ENCODE assay signal across 9 mouse cellular contexts in genomic region chr4:151483299-151483976, GRCm38 (mm10).
DNase-seq lines count a peak whose midpoint lies in the region; ATAC-seq and TF ChIP-seq lines count a peak whose summit lies in the region.
"Had no signal": no experiment of that assay in that cellular context is flagged by ENCODE, and none has a peak within 500 bp of the region (broad histone marks: within the 10 kb centered on the region; RNA-seq: fewer than 3 reads in every experiment).

No protein-coding gene starts in this region.

- no peaks in the 10 kb centered on the region for H3K4me1 ChIP-seq in liver, embryonic 11.5 days (replicated peaks; ENCODE audit: control insufficient read depth, insufficient read depth, low read length)
- H3K4me1 ChIP-seq in cortical plate, adult 2 months (ENCODE audit: control insufficient read depth, insufficient read depth, low read length), result no peaks in the 10 kb centered on the region
- H3K4me1 ChIP-seq in kidney, postnatal 0 days (replicated peaks; ENCODE audit: insufficient read depth, low read length), result no peaks in the 10 kb centered on the region
- H3K4me1 ChIP-seq in liver, embryonic 12.5 days, result no peaks in the 10 kb centered on the region
- peaks cover 9% of the 10 kb centered on the region for H3K4me1 ChIP-seq in olfactory bulb, adult 2 months (ENCODE audit: control insufficient read depth, insufficient read depth, low read length)

- intact Hi-C loops in gastrocnemius, postnatal 14 days (cut with DNase I; ENCODE audit: low total_unique reads), result no loop called here

- peak; percentile 52 for DNase-seq in liver
- DNase-seq in liver, embryonic 11.5 days (ENCODE audit: low spot score), result no peak
- DNase-seq in gastrocnemius, postnatal 14 days, result peak; percentile 50
- peak; percentile 84 for DNase-seq in kidney, postnatal 0 days (ENCODE audit: low spot score)
- DNase-seq in urinary bladder, postnatal 25 days (ENCODE audit: low spot score), result peak; percentile 39

- H3K36me3 ChIP-seq in liver, embryonic 11.5 days (ENCODE audit: control insufficient read depth, insufficient read depth, low read length), result no peaks in the 10 kb centered on the region
- no peaks in the 10 kb centered on the region for H3K36me3 ChIP-seq in kidney, postnatal 0 days (ENCODE audit: insufficient read depth, low read length)
- no peaks in the 10 kb centered on the region for H3K36me3 ChIP-seq in liver, embryonic 12.5 days

- 20% methylated on average over 21 of the region's 21 CpGs for WGBS in liver, embryonic 11.5 days
- 8% methylated on average over 21 of the region's 21 CpGs for WGBS in kidney, postnatal 0 days
- WGBS in liver, embryonic 12.5 days (ENCODE audit: insufficient replicate concordance), result 19% methylated on average over 21 of the region's 21 CpGs
- WGBS in olfactory bulb, adult 2 months, result 4% methylated on average over 21 of the region's 21 CpGs

- H3K4me2 ChIP-seq in liver, embryonic 11.5 days, result no peak overlapping the region
- no peak overlapping the region for H3K4me2 ChIP-seq in kidney, postnatal 0 days (ENCODE audit: low read length)
- H3K4me2 ChIP-seq in liver, embryonic 12.5 days, result no peak overlapping the region

- H3K27ac ChIP-seq in liver, embryonic 11.5 days (ENCODE audit: low read depth, low read length), result no peak overlapping the region
- no peak overlapping the region for H3K27ac ChIP-seq in cortical plate, adult 2 months (ENCODE audit: insufficient read depth, low read length)
- no peak overlapping the region for H3K27ac ChIP-seq in kidney, postnatal 0 days
- H3K27ac ChIP-seq in liver, embryonic 12.5 days, result no peak overlapping the region
- H3K27ac ChIP-seq in olfactory bulb, adult 2 months (ENCODE audit: insufficient read depth, low read depth, low read length), result no peak overlapping the region

- no peak overlapping the region for H3K9ac ChIP-seq in liver, embryonic 11.5 days (ENCODE audit: low read depth, low read length)
- no peak overlapping the region for H3K9ac ChIP-seq in kidney, postnatal 0 days (ENCODE audit: low read depth, low read length)
- H3K9ac ChIP-seq in liver, embryonic 12.5 days, result no peak overlapping the region

- H3K4me3 ChIP-seq in liver, embryonic 11.5 days (ENCODE audit: low read depth, low read length), result no peak overlapping the region
- no peak overlapping the region for H3K4me3 ChIP-seq in cortical plate, adult 2 months (ENCODE audit: insufficient read depth, low read length)
- no peak overlapping the region for H3K4me3 ChIP-seq in kidney, postnatal 0 days (replicated peaks; ENCODE audit: low read depth, low read length)
- no peak overlapping the region for H3K4me3 ChIP-seq in liver, embryonic 12.5 days
- no peak overlapping the region for H3K4me3 ChIP-seq in olfactory bulb, adult 2 months (ENCODE audit: insufficient read depth, low read depth, low read length)

- ATAC-seq in liver, embryonic 11.5 days (replicated peaks; ENCODE audit: low FRiP score), result no peak
- ATAC-seq in kidney, postnatal 0 days (replicated peaks; ENCODE audit: low FRiP score, low read depth), result no peak; the same call in 1 of the 2 replicates
- ATAC-seq in liver, embryonic 12.5 days, result peak; percentile 2; the same call in 1 of the 2 replicates

- H3K27me3 ChIP-seq in liver, embryonic 11.5 days (replicated peaks; ENCODE audit: control insufficient read depth, insufficient read depth, low read length), result 0 out of 2 replicates have a peak, but pooled peaks cover 3% of the 10 kb centered on the region
- H3K27me3 ChIP-seq in kidney, postnatal 0 days (ENCODE audit: insufficient read depth, low read length), result no peaks in the 10 kb centered on the region
- H3K27me3 ChIP-seq in liver, embryonic 12.5 days (replicated peaks), result peaks cover 6% of the 10 kb centered on the region
- H3K27me3 ChIP-seq: CH12.LX had no signal

- no peaks in the 10 kb centered on the region for H3K9me3 ChIP-seq in liver, embryonic 11.5 days (ENCODE audit: control insufficient read depth, low read length)
- H3K9me3 ChIP-seq in kidney, postnatal 0 days (replicated peaks; ENCODE audit: low read length), result no peaks in the 10 kb centered on the region
- 0 out of 2 replicates have a peak, but pooled peaks cover 4% of the 10 kb centered on the region for H3K9me3 ChIP-seq in liver, embryonic 12.5 days (replicated peaks)

- TF ChIP-seq POLR2A in cortical plate, adult 2 months (IDR thresholded peaks at IDR 0.05; ENCODE audit: extremely low read depth, insufficient read depth, low read length), result no peak
- TF ChIP-seq POLR2A in olfactory bulb, adult 2 months (IDR thresholded peaks at IDR 0.05; ENCODE audit: insufficient read depth, low read depth, low read length), result no peak

- TF ChIP-seq CTCF in cortical plate, adult 2 months (IDR thresholded peaks at IDR 0.05; ENCODE audit: extremely low read depth, insufficient read depth, low read length), result peak; percentile 81
- peak; percentile 87 for TF ChIP-seq CTCF in kidney, postnatal 0 days (IDR thresholded peaks at IDR 0.05; ENCODE audit: low read depth)
- peak; percentile 93 for TF ChIP-seq CTCF in olfactory bulb, adult 2 months (IDR thresholded peaks at IDR 0.05; ENCODE audit: insufficient read depth, low read depth, low read length)
